Mouse (Mus musculus): Measurements from ENCODE around the gene Sun1.

GRCm38 (mm10) chr5:139237436-139237835, 37.0 kb downstream of the Sun1 start:
- no peak for TF ChIP-seq POLR2A (IDR thresholded peaks at IDR 0.05; ENCODE audit: insufficient read length, low read depth)
- TF ChIP-seq MYOG (IDR thresholded peaks at IDR 0.05; ENCODE audit: control insufficient read depth in 1 of 3, insufficient read depth in 1 of 3, insufficient read length in 2 of 3, low read depth in 2 of 3), result no peak
- TF ChIP-seq MYOD1 (IDR thresholded peaks at IDR 0.05; ENCODE audit: control insufficient read depth in 1 of 3, insufficient read length in 2 of 3, low read depth in 2 of 3), result no peak
- TF ChIP-seq E2F4 (IDR thresholded peaks at IDR 0.05; ENCODE audit: insufficient read depth), result no peak
- no peak for TF ChIP-seq SRF (IDR thresholded peaks at IDR 0.05; ENCODE audit: control insufficient read depth, insufficient read length, low read depth)
- no peak for TF ChIP-seq MAX (IDR thresholded peaks at IDR 0.05; ENCODE audit: low read depth)

All from myocyte (in vitro differentiated cells).